Mouse (Mus musculus) megakaryocyte, embryonic 14.5 days (primary cell): ENCODE measurements around the gene Rab27a.

Source experiments
- FLI1 ChIP-seq: IDR thresholded peaks from 2 replicates; pipeline ENCODE4 v1.6.1; 2012; ENCODE audit warnings: low read length, inconsistent platforms, mixed read lengths
- GATA1 ChIP-seq: IDR thresholded peaks from 3 replicates; pipeline ENCODE4 v1.6.1; 2012; ENCODE audit warnings: mixed read lengths, low read length, inconsistent platforms, borderline replicate concordance

GRCm38 (mm10) chr9:73073169-73073568, 28.5 kb downstream of the Rab27a start:
- TF ChIP-seq GATA1: no peak
- TF ChIP-seq FLI1: no peak
